Mouse (Mus musculus): ENCODE results near the gene Tmem72. TPM values are rescaled to one million over a fixed set of nuclear protein-coding genes. Genes with fewer than 3 reads are reported as not detected.
A peak's percentile ranks its signal among the peaks of the same experiment; 100 is the strongest.

Gene Tmem72
- polyA plus RNA-seq, 1 experiment: not detected

DNA sequence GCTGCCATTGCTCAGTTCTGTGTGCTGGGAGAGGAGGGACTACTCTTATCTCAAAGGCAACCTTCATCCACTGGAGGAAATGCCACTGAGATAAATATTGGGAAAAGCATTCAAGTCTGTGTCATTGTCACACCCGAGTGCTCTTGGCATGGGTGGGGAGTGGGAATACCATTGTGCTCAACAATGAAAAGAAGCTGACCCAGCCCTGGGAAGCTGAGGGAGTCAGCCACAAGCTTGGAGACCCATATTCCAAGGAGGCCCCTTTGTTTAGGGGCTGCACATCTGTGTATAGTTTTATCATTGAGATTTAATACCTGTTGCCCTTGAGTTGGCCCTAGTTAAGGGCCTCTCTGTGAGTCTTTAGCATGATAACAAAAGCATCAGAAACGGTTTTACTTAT is 77.0 kb downstream of the Tmem72 start:
- H3K27ac ChIP-seq (ENCODE audit: insufficient read depth, low read length): no peak overlapping the region
- H3K4me1 ChIP-seq (ENCODE audit: control insufficient read depth, insufficient read depth, low read length): peaks cover 3% of the 10 kb centered on the region
- H3K4me3 ChIP-seq (ENCODE audit: insufficient read depth, low read length): no peak overlapping the region
- TF ChIP-seq POLR2A (IDR thresholded peaks at IDR 0.05; ENCODE audit: low read depth, low read length) (no peak), CTCF (IDR thresholded peaks at IDR 0.05; ENCODE audit: borderline replicate concordance, insufficient read depth, low read length) (no peak)

DNA sequence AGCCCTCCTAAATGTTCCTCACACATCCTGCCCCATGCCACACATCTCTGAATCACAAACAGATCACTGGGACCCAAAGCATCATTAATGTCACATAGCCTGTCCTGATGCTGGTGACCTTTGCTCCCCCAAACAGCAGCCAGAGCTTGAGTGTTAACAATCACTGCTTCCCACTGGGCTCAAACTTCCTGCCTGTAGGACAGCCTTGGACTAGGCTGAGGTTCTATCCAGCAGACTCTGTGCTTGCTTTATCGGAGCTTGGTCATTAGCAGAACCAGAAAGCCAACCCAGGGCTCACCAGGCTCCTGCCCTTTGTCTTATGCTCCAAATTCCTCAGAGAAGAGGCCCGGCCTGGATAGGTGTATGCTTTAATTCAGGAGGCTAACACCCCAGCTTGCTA is 77.8 kb downstream of the Tmem72 start:
- TF ChIP-seq POLR2A (IDR thresholded peaks at IDR 0.05; ENCODE audit: low read depth, low read length) (no peak), CTCF (IDR thresholded peaks at IDR 0.05; ENCODE audit: borderline replicate concordance, insufficient read depth, low read length) (no peak)
- H3K4me1 ChIP-seq (ENCODE audit: control insufficient read depth, insufficient read depth, low read length): peaks cover 3% of the 10 kb centered on the region
- no peak overlapping the region for H3K27ac ChIP-seq (ENCODE audit: insufficient read depth, low read length)
- no peak overlapping the region for H3K4me3 ChIP-seq (ENCODE audit: insufficient read depth, low read length)

DNA sequence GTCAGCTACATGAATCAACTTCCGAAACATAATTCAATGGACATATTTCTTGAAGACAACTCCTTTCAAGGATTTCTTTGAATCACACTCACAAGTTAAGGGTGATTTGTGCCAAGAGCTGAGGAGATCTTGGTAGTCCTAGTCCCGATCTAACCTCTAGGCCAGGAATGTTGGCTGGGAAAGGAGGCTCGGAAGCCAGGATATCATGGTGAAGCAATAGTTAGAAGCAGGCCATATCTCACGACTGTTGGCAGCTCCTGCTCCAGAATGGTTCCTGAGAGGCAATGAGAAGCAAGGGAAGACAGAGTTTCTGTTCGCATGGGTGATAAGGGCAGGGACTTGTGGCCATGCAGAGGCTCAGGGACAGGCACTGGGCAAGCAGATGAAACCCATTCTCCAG is 79.2 kb downstream of the Tmem72 start:
- H3K4me3 ChIP-seq (ENCODE audit: insufficient read depth, low read length): no peak overlapping the region
- H3K4me1 ChIP-seq (ENCODE audit: control insufficient read depth, insufficient read depth, low read length): no peaks in the 10 kb centered on the region; the same call in 1 of the 2 replicates
- H3K27ac ChIP-seq (ENCODE audit: insufficient read depth, low read length): no peak overlapping the region
- TF ChIP-seq POLR2A (IDR thresholded peaks at IDR 0.05; ENCODE audit: low read depth, low read length): no peak
- no peak for TF ChIP-seq CTCF (IDR thresholded peaks at IDR 0.05; ENCODE audit: borderline replicate concordance, insufficient read depth, low read length)

DNA sequence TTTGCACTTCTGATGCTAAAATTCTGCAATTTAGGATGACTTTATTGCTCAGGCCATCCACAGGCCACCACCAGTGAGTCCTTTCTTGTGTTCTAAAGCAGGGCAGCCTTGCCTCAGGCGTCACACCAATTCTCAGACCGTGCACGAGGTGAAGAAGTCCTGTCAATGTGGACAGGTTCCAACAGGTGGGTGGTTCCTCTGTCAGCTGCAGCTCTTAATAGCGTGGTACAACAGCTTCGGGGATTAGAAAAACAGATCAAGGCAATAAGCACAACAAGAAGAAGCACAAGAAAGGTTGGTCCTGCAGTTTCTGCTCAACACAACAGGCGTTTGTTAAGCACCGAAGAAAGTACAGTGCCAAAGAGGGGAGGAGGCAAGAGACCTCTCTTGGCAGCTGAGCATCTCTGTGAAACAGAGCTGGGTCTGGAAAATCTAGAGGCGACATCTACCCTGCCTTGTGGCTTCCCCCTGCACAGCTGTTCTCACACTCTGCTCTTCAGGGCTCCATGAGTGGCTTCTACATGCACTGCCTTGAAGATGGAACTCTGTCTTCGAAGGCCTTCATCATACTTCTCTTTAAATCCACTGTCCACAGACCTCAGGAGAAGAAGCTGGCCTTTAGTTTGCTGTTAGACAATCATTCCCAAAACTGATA is 80.0 kb downstream of the Tmem72 start:
- H3K4me1 ChIP-seq (ENCODE audit: control insufficient read depth, insufficient read depth, low read length): no peaks in the 10 kb centered on the region
- H3K4me3 ChIP-seq (ENCODE audit: insufficient read depth, low read length): no peak overlapping the region
- TF ChIP-seq CTCF (IDR thresholded peaks at IDR 0.05; ENCODE audit: borderline replicate concordance, insufficient read depth, low read length) (no peak), POLR2A (IDR thresholded peaks at IDR 0.05; ENCODE audit: low read depth, low read length) (no peak)
- no peak overlapping the region for H3K27ac ChIP-seq (ENCODE audit: insufficient read depth, low read length)

DNA sequence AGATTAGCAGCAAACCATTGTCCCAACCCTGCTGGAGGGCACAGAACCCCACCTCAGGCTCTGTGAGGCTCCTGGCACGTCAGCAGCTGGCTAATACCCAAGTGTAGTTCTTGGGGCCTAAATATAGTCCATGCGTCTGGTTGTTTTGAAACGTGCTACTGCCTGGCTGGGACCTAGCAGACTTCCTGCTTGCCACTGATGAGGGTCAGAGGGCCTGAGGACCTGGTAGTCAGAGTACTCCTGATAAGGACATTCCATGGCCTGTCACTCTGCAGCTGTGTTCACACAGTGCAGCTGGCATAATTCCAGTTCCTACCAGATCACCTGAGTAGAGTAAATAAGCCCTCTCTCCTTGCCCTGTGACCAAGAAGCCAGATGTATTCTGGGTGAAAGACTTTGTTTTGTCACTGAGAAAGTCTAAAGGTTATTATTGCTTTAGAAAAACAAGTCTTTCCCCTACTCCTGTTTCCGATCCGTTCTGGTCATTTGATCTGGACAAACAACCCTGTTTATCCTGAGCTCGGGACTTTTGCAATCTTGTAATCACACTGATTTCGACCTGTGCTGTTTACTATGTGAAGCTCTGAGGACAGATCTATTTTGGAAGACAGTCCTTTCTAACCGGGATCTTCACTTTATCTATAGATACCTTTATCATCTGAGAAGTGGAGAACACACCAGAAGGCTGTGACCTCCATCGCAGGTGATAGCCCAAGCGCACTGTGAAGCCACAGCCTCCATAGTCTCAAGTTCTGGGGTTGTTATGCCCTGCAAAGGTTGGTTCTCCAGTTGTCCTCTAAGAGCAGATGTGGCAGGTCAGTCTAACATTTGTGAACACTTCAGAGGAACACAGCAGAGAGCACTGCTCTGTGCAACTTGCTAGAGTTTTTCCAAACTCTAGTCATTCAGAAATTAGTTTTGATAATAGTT is 81.2 kb downstream of the Tmem72 start:
- TF ChIP-seq CTCF (IDR thresholded peaks at IDR 0.05; ENCODE audit: borderline replicate concordance, insufficient read depth, low read length) (no peak), POLR2A (IDR thresholded peaks at IDR 0.05; ENCODE audit: low read depth, low read length) (no peak)
- H3K27ac ChIP-seq (ENCODE audit: insufficient read depth, low read length): no peak overlapping the region

DNA sequence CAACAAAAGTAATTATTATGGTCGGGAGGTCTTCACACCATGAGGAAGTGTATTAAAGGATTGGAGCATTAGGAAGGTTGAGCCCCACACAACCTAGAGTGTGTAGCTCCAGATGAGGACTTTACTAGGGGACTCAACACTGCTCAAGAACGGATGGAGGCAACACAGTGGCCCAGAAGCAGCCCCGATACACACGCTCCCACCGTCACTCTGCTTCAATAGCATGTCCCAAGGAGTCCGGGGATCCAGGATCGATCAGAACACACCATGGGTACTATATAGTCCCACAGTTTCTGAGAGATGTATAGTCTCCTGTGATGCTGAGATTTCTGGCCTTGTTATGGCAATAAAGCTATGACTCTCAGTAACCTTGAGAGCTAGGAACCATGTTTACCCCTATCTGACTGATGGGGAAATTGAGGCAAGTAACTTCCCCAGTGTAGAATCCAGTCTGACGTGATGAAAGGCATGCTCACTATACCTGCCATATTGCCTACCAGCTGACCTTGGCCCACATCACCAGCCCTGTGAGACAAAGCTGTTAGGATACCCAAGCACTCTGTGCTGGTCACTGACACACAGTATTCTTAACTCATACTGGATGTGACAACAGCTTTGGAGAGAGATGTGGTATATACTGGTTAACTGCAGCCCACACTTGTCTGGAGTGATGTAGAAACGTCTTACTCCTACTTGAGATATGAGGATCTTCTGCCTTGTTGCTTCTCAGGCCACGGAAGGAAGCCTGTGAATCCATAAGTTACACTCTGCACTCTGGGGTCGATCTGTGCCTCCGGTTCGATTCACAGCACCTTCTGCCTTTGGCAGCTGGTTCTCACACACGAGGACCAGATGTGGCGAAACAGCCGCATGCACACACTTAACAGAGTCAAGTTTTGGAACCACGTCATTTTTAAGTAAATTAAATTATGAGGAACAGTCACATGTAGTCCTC is 82.7 kb downstream of the Tmem72 start:
- no peak overlapping the region for H3K27ac ChIP-seq (ENCODE audit: insufficient read depth, low read length)
- TF ChIP-seq POLR2A (IDR thresholded peaks at IDR 0.05; ENCODE audit: low read depth, low read length) (no peak), CTCF (IDR thresholded peaks at IDR 0.05; ENCODE audit: borderline replicate concordance, insufficient read depth, low read length) (no peak)

More for the DNA sequence above, 81.2 kb downstream of the Tmem72 start:
- no peaks in the 10 kb centered on the region for H3K4me1 ChIP-seq (ENCODE audit: control insufficient read depth, insufficient read depth, low read length)
- H3K4me3 ChIP-seq (ENCODE audit: insufficient read depth, low read length): no peak overlapping the region

DNA sequence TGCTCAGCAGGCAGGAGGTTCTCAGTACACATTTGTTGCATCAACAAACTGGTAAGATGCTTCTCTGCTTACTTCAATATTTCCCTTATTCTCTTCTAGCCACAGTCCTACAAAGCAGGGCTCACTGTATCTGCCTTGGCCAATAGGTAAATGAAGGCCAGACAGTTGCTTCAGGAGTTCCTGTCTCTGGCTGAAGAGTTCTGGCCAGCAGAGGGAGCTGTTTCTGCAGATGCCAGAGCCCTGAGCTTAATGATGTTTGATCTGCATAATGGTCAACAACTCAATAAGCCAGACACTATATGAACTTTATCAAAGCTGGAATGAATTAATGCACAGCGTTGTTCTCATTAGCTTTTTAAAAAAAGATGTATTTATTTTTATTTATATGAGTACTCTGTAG is 84.6 kb downstream of the Tmem72 start:
- H3K27ac ChIP-seq (ENCODE audit: insufficient read depth, low read length): no peak overlapping the region
- no peak overlapping the region for H3K4me3 ChIP-seq (ENCODE audit: insufficient read depth, low read length)
- no peaks in the 10 kb centered on the region for H3K4me1 ChIP-seq (ENCODE audit: control insufficient read depth, insufficient read depth, low read length)
- TF ChIP-seq CTCF (IDR thresholded peaks at IDR 0.05; ENCODE audit: borderline replicate concordance, insufficient read depth, low read length): peak; percentile 44
- TF ChIP-seq POLR2A (IDR thresholded peaks at IDR 0.05; ENCODE audit: low read depth, low read length): no peak

More for the DNA sequence above, 82.7 kb downstream of the Tmem72 start:
- Histone ChIP-seq H3K4me3 (ENCODE audit: insufficient read depth, low read length) (no peak overlapping the region), H3K4me1 (ENCODE audit: control insufficient read depth, insufficient read depth, low read length) (no peaks in the 10 kb centered on the region)

DNA sequence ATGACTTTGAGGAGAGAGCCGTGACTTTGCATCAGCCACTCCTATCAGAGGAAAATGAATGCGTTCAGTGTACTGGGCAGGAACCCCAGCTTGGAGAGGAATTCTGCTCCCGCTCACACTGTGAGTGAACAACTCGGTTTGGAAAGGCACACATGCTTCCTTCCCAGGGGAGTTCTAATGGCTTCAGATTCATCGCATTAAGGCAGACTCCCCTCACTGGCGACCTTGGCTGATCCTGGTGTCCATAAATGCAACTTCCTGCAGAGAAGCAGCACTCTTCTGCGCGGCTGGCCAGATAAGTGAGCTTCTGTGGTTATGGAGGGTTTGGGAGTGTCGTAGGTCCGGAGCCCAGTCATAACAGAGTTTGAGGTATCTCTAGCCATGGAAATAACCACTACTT is 86.9 kb downstream of the Tmem72 start:
- no peak for TF ChIP-seq POLR2A (IDR thresholded peaks at IDR 0.05; ENCODE audit: low read depth, low read length)
- TF ChIP-seq CTCF (IDR thresholded peaks at IDR 0.05; ENCODE audit: borderline replicate concordance, insufficient read depth, low read length): no peak
- Histone ChIP-seq H3K27ac (ENCODE audit: insufficient read depth, low read length) (no peak overlapping the region), H3K4me1 (ENCODE audit: control insufficient read depth, insufficient read depth, low read length) (no peaks in the 10 kb centered on the region), H3K4me3 (ENCODE audit: insufficient read depth, low read length) (no peak overlapping the region)

Other genes with a start within 250 kb of the Tmem72 start
- not detected in 2 replicates for gene Olfr211, start 227.8 kb downstream of the Tmem72 start, polyA plus RNA-seq (2011; ENCODE audit: insufficient read length, low read depth, missing spikeins)
- not detected in 2 replicates for gene Olfr212, start 210.4 kb downstream of the Tmem72 start, polyA plus RNA-seq (2011; ENCODE audit: insufficient read length, low read depth, missing spikeins)
- not detected in 2 replicates for gene Olfr213, start 178.5 kb downstream of the Tmem72 start, polyA plus RNA-seq (2011; ENCODE audit: insufficient read length, low read depth, missing spikeins)
- not detected in 2 replicates for gene Gm5580, start 165.8 kb downstream of the Tmem72 start, polyA plus RNA-seq (2011; ENCODE audit: insufficient read length, low read depth, missing spikeins)
- not detected in 2 replicates for gene Olfr214, start 162.7 kb downstream of the Tmem72 start, polyA plus RNA-seq (2011; ENCODE audit: insufficient read length, low read depth, missing spikeins)
- gene Olfr215, start 132.7 kb downstream of the Tmem72 start, polyA plus RNA-seq (2011; ENCODE audit: insufficient read length, low read depth, missing spikeins): not detected in 2 replicates
- 28.4 and 49.7 TPM in 2 replicates for gene Zfp422, start 87.9 kb downstream of the Tmem72 start, polyA plus RNA-seq (2011; ENCODE audit: insufficient read length, low read depth, missing spikeins)
- not detected in 2 replicates for gene Depp1, start 66.3 kb downstream of the Tmem72 start, polyA plus RNA-seq (2011; ENCODE audit: insufficient read length, low read depth, missing spikeins)
- 0.65 and 2.0 TPM in 2 replicates for gene Rassf4, start 43.0 kb downstream of the Tmem72 start, polyA plus RNA-seq (2011; ENCODE audit: insufficient read length, low read depth, missing spikeins)